Mouse (Mus musculus): Measurements from ENCODE around the gene Tmem220.

- TF ChIP-seq HCFC1 (IDR thresholded peaks at IDR 0.05; ENCODE audit: low read depth, low read length) (no peak), UBTF (IDR thresholded peaks at IDR 0.05; ENCODE audit: low read depth, low read length) (no peak)
Observed at GRCm38 (mm10) chr11:67000671-67001070, 24.3 kb upstream of the Tmem220 start.

All from CH12.LX (cell line).